Mouse (Mus musculus) C2C12 (cell line): Measurements from ENCODE around the gene Ldlrad1.

Experiments used
- CEBPB ChIP-seq: IDR thresholded peaks from one replicate; pipeline ENCODE4 v1.6.1; 2011; ENCODE audit warnings: low read depth, mild to moderate bottlenecking, control low read depth, moderate library complexity
- CTCF ChIP-seq: IDR thresholded peaks from one replicate; pipeline ENCODE4 v1.5.1; 2011; ENCODE audit not compliant: control insufficient read depth, insufficient read depth, insufficient read length
- MAX ChIP-seq: IDR thresholded peaks from one replicate; pipeline ENCODE4 v1.6.1; 2011; ENCODE audit warnings: mild to moderate bottlenecking, control low read depth
- MYOD1 ChIP-seq: IDR thresholded peaks from one replicate; pipeline ENCODE4 v1.6.1; 2011; ENCODE audit warnings: low read depth; ENCODE audit not compliant: control insufficient read depth, insufficient read length
- MYOG ChIP-seq: IDR thresholded peaks from one replicate; pipeline ENCODE4 v1.6.1; 2011; ENCODE audit not compliant: control insufficient read depth, insufficient read length; ENCODE audit errors: extremely low read depth

GRCm38 (mm10) chr4:107167798-107168197 lies 41.2 kb upstream of the Ldlrad1 start:
- TF ChIP-seq CTCF, result no peak
- no peak for TF ChIP-seq MYOG
- TF ChIP-seq CEBPB, result no peak
- TF ChIP-seq MYOD1, result no peak
- TF ChIP-seq MAX, result no peak
